Mouse (Mus musculus): ENCODE results near the gene Ccne1.
A peak's percentile ranks its signal among the peaks of the same experiment; 100 is the strongest.
"Not testable (repeated sequence)": the region's sequence is repeated elsewhere in the genome, so short reads cannot be mapped to it uniquely, and the experiment has no call there.

Gene Ccne1

GRCm38 (mm10) chr7:38107371-38108259 is at the start of gene Ccne1:
TSS of gene Ccne1 (minus strand) at chr7:38107534.
- peak; percentile 98 for DNase-seq (ENCODE audit: low spot score in 2 of 2)

DNA sequence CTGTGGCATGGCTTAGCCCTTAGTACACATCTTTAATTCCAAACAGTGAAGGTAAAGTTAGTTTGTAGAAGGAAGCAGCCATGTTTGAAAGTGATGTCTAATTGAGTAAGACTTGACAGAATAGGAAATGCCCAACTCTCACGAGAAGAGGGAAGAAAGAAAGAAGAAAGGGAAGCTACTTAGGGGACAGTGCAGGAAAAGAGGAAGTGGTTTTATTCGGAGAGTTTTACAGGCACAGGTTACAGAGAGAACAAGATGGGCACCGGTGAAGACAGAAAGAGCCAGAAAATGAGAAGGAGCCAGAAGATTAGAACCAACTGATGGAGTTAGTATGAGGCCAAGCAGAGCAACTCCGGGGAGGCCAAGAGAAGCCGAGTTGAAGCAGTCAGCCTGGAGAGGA is 48.5 kb upstream of the Ccne1 start:
- DNase-seq (ENCODE audit: low spot score in 2 of 2) = peak in 1 of 2 experiments; percentile 17

GRCm38 (mm10) chr7:38152571-38152970 is 45.2 kb upstream of the Ccne1 start:
- no peak for DNase-seq (ENCODE audit: low spot score in 2 of 2)

- no peak for DNase-seq (ENCODE audit: low spot score in 2 of 2)
Measured at GRCm38 (mm10) chr7:38151706-38152312, 44.5 kb upstream of the Ccne1 start.

GRCm38 (mm10) chr7:38147477-38147876 is 40.1 kb upstream of the Ccne1 start:
- no peak for DNase-seq (ENCODE audit: low spot score in 2 of 2)

GRCm38 (mm10) chr7:38141747-38142545 is 34.6 kb upstream of the Ccne1 start:
- DNase-seq (ENCODE audit: low spot score in 2 of 2) = peak; percentile 65 to 76

- DNase-seq (ENCODE audit: low spot score in 2 of 2) = no peak
Measured at GRCm38 (mm10) chr7:38140324-38140723, 33.0 kb upstream of the Ccne1 start.

DNA sequence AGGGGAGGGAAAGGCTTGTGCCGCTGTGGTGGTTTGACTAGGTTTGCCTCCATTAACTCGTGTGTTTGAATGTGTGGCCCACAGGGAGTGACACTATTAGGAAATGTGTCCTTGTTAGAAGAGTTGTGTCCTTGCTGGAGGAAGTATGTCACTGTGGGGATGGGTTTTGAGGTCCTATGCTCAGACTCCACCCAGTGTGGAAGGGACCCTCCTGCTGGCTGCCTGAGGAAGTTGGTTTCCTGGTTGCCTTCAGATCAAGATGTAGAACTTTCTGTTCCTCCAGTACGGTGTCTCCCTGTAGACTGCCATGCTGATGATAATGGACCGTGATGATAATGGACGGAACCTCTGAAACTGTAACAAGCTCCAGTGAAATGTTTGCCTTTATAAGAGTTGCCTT is 27.1 kb upstream of the Ccne1 start:
- no peak for DNase-seq (ENCODE audit: low spot score in 2 of 2)

- DNase-seq (ENCODE audit: low spot score in 2 of 2) = peak; percentile 22 to 48
Measured at GRCm38 (mm10) chr7:38131186-38131585, 23.9 kb upstream of the Ccne1 start.

GRCm38 (mm10) chr7:38129986-38130729 is 22.8 kb upstream of the Ccne1 start:
- no peak for DNase-seq (ENCODE audit: low spot score in 2 of 2)

DNA sequence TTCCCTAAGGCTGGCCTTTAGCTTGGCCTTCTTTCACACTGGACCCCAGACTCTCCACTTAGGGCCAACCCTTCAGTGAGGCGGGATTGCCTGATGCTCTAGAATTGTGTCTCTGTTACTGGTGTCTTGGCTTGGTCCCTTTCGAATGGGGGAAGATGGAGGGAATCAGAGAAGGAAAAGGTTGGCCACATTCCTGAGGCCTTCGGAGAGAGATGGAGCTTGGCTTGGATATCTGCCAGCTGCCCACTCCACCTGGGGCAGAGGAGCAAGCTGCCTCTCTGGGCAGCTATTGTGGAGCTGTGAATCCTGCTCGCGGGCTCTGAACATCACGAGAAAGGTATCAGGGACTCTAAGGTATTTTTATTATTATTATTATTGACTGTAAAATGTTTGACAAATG is 22.2 kb upstream of the Ccne1 start:
- no peak for DNase-seq (ENCODE audit: low spot score in 2 of 2)

DNA sequence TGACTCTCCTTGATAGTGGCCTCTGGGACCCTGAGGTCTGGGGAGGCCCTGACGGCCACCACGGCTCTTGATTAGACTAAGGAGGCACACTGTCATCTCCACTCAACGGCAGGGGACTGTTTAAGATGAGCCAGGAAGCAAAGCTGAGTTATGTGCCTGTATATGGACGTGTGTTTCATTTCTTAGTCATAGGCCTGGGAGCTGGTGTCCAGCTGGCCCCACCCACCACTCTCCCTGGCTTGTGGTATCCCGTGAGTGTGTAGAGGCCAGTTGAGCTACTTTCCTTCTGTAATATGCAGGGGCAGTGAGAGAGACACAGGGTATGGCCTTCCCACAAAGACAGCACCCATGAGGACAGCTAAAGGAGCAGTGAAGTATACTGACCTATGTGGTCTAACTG is 20.9 kb upstream of the Ccne1 start:
- not testable (repeated sequence) for DNase-seq (ENCODE audit: low spot score in 2 of 2)

GRCm38 (mm10) chr7:38125565-38126159 is 18.3 kb upstream of the Ccne1 start:
- DNase-seq (ENCODE audit: low spot score in 2 of 2) = no peak

DNA sequence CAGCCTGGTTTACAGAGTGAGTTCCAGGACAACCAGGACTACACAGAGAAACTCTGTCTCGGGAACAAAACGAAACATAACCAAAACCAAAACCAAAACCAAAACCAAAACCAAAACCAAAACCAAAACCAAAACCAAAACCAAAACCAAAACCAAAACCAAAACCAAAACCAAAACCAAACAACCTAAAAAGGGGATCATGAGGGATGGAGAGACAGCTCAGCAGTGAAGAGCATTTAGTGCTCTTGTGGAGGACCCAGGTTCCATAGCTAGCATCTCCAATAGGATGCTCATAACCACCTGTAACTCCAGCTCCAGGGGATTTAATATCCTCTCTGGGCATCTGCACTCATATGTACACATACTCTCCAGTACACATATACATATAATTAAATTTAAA is 16.8 kb upstream of the Ccne1 start:
- DNase-seq (ENCODE audit: low spot score in 2 of 2) = not testable (repeated sequence)

DNA sequence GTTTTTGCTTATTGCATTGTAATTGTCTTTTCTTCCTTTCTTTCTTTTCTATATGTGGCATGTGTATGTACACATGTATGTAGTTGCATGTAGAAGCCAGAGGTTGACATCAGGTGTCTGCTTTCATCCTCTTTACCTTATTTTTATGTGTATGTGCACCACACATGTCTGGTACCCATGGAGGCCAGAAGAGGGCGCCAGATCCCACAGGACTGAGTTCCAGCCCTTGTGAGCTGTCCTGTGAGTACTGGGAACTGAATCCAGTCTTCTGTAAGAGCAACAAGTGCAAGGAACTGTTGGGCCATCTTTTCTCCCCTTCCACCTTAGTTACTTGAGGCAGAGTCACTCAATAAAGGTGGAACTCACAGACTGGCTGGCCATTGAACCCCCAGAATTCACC is 11.3 kb upstream of the Ccne1 start:
- DNase-seq (ENCODE audit: low spot score in 2 of 2) = no peak

DNA sequence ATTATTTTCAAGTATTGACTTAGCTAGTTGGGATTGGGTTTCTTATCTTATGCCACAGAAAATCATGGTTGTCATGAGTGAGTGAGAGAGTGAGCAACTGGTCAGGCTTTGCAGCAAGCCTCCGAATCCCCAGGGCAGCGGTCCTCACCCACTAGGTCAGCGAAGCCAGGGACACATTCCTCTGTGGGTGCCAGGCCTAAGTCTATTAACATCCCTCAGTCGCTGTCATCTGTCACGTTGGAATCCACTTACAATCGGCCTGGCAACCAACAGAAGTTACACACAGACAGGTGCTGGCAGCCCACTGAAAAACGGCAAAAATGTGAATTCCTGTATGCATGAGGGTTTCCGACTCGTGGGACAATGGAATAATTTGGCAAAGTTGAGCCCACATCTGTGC is 5.1 kb upstream of the Ccne1 start:
- no peak for DNase-seq (ENCODE audit: low spot score in 2 of 2)

- DNase-seq (ENCODE audit: low spot score in 2 of 2) = no peak
Measured at GRCm38 (mm10) chr7:38111996-38112395, 4.7 kb upstream of the Ccne1 start.

DNA sequence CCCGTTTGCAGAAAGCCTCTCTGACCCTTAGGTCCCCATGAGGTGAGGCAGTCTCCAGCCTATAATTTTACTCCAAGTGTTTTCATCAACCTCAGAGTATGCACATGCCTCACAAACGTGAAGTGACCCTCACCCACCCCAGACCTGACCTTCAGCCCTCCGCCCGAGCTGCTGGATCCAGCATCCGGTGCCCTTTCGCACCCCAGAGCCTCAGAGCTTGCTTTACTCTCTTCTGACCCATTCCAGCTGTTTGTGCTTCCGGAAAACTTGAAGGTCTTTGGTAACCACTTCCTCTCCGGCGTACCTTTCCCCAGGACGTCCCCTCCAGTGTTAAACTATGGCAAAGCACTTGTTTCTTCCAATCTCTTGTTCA is 912 bp upstream of the Ccne1 start:
- peak; percentile 17 to 27 for DNase-seq (ENCODE audit: low spot score in 2 of 2)

DNA sequence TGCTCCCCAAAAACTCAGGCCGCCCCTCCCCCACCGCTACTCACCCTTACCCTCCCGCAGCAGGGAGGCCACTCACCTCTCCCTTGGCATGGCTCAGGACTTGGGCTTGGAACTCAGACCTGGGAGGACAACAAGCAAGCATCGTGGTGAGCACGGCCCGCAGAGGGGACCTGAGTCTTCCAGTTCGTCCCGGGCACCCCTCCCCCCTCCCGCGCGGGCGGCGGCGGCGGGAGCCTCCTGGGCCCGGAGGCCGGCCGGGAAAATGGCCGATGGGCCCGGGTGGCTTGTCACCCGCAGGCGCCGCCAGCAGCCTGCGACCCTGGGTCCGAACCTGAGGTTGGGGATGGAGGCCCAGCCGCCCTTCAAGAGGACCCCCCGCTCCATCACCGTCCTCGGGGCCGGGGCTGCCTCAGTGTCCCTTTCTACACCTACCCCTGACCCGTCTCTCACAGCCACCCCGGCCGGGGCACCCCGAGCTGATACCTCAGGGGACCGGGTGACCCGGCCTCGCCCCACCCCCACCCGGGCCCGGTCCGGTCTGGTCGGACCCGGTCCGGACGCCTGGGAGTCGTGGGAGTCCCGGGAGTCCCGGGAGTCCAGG is 523 bp downstream of the Ccne1 start:
- peak in 1 of 2 experiments; percentile 43 for DNase-seq (ENCODE audit: low spot score in 2 of 2)

DNA sequence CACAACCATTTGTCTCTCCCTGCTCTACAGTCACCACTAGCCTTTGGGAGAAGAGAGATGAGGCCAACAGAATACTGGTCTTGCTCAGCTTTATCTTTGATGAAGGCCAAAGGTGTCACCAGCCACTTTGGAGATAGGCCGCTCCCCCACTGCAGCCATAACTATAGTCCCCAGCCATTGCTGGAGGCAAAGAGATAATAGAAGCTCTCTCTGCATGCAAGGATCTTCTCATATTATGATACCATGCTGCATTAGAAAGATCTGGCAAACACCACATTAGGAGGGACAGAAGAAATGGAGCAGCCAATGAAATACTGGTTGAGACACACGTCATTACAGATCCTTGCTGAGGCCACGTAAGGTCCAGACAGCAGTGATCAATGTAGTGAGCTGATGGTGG is 2.0 kb downstream of the Ccne1 start:
- DNase-seq (ENCODE audit: low spot score in 2 of 2) = peak; percentile 44 to 70

GRCm38 (mm10) chr7:38104097-38104496 is 3.2 kb downstream of the Ccne1 start:
- DNase-seq (ENCODE audit: low spot score in 2 of 2) = peak; percentile 49 to 53

Measured in spleen, postnatal 36 days (tissue).